Mouse (Mus musculus) megakaryocyte, embryonic 14.5 days (primary cell): Measurements from ENCODE around the gene Nfib. TPM values are rescaled to one million over a fixed set of nuclear protein-coding genes. Genes with fewer than 3 reads are reported as not detected.

ENCODE experiments used
- H3K27me3 ChIP-seq: replicated peaks from 2 replicates; pipeline ENCODE3; 2012; ENCODE audit warnings: inconsistent platforms
- H3K36me3 ChIP-seq: replicated peaks from 2 replicates; pipeline ENCODE3; 2012; ENCODE audit warnings: low read length, inconsistent platforms, mixed read lengths
- H3K4me1 ChIP-seq: 2 replicates; pipeline ENCODE4 v1.6.1; 2012; ENCODE audit warnings: inconsistent platforms
- H3K4me3 ChIP-seq: replicated peaks from 2 replicates; pipeline ENCODE3; 2012; ENCODE audit warnings: moderate library complexity, mild to moderate bottlenecking, inconsistent platforms
- H3K9me3 ChIP-seq: 2 replicates; pipeline ENCODE4 v1.6.1; 2012; ENCODE audit warnings: inconsistent platforms
- FLI1 ChIP-seq: IDR thresholded peaks from 2 replicates; pipeline ENCODE4 v1.6.1; 2012; ENCODE audit warnings: low read length, inconsistent platforms, mixed read lengths
- GATA1 ChIP-seq: IDR thresholded peaks from 3 replicates; pipeline ENCODE4 v1.6.1; 2012; ENCODE audit warnings: mixed read lengths, low read length, inconsistent platforms, borderline replicate concordance
- polyA plus RNA-seq: library from polyadenylated mRNA; stranded (reverse); fragments of >175 nt; gene quantifications from 2 replicates; pipeline ENCODE4 v1.2.3, GENCODE M21; 2012; ENCODE audit warnings: low replicate concordance; ENCODE audit not compliant: insufficient read depth

The Nfib gene
- polyA plus RNA-seq, 1 experiment: 0.01 TPM

DNA sequence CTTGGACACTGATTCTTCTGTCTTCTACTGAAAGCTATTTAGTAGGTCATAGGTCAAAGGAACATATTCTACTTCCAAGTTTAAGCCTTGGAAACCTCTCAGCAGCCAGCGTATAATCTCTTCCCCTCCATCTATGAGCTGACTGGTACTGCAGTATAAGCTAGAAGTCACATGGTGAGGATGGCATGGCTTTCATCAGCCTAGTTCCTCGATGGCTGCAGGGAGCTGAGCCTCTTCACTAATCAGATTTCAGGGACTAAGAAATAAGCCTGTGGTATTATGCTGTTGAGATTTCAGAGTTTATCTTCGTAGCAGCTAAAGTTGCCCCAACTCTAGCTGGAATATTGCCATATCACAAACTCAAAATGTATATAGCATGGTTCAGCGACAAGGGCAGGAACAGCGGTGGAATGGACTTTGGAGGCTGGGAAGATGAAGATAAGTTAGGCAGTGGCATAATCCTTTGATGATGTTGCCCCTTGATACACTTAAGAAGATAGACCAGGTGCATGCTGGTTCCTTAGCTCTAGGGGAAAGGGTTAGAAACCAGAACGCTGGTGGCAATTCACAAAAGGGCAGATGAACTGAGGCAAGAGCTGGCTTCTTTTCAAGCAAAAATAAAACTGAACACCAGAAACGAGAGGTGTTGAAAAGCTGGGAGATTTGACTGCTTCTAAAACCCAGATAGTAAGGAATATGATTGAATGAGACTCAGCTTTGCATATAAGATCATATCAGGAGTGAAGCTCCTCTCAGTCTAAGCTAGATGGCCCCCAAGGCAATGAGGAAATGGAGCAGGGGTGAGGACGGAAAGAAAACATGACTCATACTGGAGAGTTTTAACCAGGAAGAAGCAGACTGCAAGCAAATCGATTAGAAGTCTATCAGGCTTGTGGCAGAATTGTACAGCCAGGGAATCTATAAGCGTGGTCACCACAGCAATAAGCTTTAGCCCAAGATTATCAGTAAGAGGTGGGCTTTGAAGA, 111.6 kb downstream of the Nfib start:
- Histone ChIP-seq H3K36me3 (no peaks in the 10 kb centered on the region), H3K4me3 (no peak overlapping the region), H3K9me3 (no peaks in the 10 kb centered on the region), H3K4me1 (no peaks in the 10 kb centered on the region), H3K27me3 (no peaks in the 10 kb centered on the region)
- TF ChIP-seq GATA1 (no peak), FLI1 (no peak)

GRCm38 (mm10) chr4:82592086-82593030, 113.2 kb downstream of the Nfib start:
- Histone ChIP-seq H3K9me3 (no peaks in the 10 kb centered on the region), H3K36me3 (no peaks in the 10 kb centered on the region), H3K27me3 (no peaks in the 10 kb centered on the region), H3K4me3 (no peak overlapping the region), H3K4me1 (no peaks in the 10 kb centered on the region)
- TF ChIP-seq FLI1: no peak
- TF ChIP-seq GATA1: no peak

DNA sequence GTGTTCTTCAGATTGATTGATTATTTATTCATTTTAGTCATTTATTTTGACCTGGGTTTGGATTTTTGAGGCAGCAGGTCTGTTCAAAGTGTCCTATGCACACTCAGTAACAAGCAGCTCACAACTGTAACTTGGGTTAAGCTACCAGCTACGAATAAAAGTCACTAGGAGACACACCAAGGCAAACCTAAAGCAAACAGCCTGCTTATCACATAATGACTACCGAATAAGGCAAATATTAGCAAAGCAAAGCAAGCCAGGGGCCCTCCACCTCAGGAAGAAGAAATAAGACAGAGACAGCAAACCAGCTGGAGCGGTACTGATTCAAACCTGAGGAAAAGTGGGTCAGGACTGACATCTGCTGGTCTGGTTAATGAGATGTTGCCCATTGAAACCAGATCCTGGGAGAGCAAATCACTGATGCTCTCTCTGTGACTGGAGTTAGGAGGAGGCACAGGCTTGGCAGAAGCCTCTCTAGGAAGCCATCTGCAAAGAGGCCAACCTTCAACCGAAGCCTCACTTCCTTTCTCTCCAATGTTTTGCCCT, 116.1 kb downstream of the Nfib start:
- Histone ChIP-seq H3K9me3 (no peaks in the 10 kb centered on the region), H3K27me3 (no peaks in the 10 kb centered on the region), H3K4me1 (no peaks in the 10 kb centered on the region), H3K4me3 (no peak overlapping the region), H3K36me3 (no peaks in the 10 kb centered on the region)
- TF ChIP-seq GATA1 (no peak), FLI1 (no peak)

GRCm38 (mm10) chr4:82588718-82589117, 116.8 kb downstream of the Nfib start:
- H3K9me3 ChIP-seq: no peaks in the 10 kb centered on the region
- no peaks in the 10 kb centered on the region for H3K4me1 ChIP-seq
- H3K27me3 ChIP-seq: no peaks in the 10 kb centered on the region
- H3K36me3 ChIP-seq: no peaks in the 10 kb centered on the region
- no peak overlapping the region for H3K4me3 ChIP-seq
- TF ChIP-seq GATA1: no peak
- TF ChIP-seq FLI1: no peak

- H3K36me3 ChIP-seq: no peaks in the 10 kb centered on the region
- no peaks in the 10 kb centered on the region for H3K27me3 ChIP-seq
- H3K4me3 ChIP-seq: no peak overlapping the region
- TF ChIP-seq FLI1 (no peak), GATA1 (no peak)
- no peaks in the 10 kb centered on the region for H3K9me3 ChIP-seq
- H3K4me1 ChIP-seq: no peaks in the 10 kb centered on the region
Measured at GRCm38 (mm10) chr4:82587146-82587870, 118.2 kb downstream of the Nfib start.

- Histone ChIP-seq H3K4me1 (no peaks in the 10 kb centered on the region), H3K27me3 (no peaks in the 10 kb centered on the region), H3K36me3 (no peaks in the 10 kb centered on the region), H3K9me3 (no peaks in the 10 kb centered on the region), H3K4me3 (no peak overlapping the region)
- TF ChIP-seq FLI1 (no peak), GATA1 (no peak)
Measured at GRCm38 (mm10) chr4:82586637-82587036, 118.9 kb downstream of the Nfib start.

DNA sequence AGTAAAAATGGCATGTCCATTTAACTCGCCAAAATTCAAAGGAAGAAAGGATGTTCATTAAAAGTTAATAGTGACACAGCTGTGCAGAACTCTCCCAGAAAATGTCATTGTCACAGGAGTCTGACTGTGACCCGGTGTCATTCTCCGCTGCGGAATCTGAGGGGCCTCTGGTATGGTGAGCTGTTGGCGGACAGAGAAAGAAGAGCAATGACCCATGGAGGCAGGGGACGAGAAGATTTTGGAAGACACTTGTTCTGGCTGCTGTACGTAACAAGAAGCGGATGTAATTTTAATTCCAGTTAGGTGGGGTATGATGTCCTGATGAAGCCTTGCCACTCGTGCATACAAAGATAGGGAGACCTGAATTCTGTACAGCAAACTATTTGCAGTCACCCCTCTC, 120.0 kb downstream of the Nfib start:
- TF ChIP-seq GATA1 (no peak), FLI1 (no peak)
- H3K36me3 ChIP-seq: no peaks in the 10 kb centered on the region
- H3K9me3 ChIP-seq: no peaks in the 10 kb centered on the region

DNA sequence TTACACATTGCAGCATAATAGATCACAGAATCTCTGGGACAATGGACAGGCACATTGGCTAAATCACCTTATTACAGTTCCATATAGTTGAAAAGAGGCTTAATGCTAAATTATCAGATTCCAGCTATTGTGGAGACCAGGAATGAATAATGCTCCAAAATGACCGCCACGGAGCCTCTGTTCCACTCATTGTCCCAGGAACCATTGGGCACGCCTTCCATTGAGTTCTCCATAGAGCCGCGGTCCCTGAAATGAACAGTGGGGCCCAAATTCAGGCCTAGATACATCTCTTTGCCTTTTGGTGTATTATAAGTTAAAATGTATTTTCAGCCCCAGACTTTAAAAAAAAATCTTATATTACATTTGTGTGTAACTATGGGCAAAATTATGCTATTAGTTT, 120.5 kb downstream of the Nfib start:
- no peak for TF ChIP-seq FLI1
- no peak overlapping the region for H3K4me3 ChIP-seq
- no peaks in the 10 kb centered on the region for H3K36me3 ChIP-seq
- H3K4me1 ChIP-seq: no peaks in the 10 kb centered on the region
- H3K27me3 ChIP-seq: no peaks in the 10 kb centered on the region
- H3K9me3 ChIP-seq: no peaks in the 10 kb centered on the region

More for the DNA sequence above, 120.0 kb downstream of the Nfib start:
- Histone ChIP-seq H3K4me1 (no peaks in the 10 kb centered on the region), H3K4me3 (no peak overlapping the region), H3K27me3 (no peaks in the 10 kb centered on the region)

DNA sequence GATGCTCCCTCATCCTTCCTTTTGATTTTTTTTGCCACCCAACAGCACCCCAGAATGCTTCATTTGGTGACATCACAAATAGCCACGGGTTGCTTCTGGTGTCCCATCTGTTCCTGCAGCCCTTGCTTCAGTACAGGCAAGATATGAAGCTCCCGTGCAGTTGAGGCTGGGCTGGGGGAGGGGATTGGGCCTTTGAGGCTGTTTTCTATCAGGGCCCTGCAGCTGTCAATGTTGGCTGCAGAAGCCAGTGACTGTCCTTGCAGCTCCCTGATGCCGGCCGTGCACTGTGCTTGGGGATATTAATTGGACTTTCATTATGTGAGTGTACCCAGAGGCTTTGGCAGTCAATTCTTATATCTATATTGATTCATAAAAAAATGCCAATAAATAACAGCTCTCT, 121.0 kb downstream of the Nfib start:
- H3K4me3 ChIP-seq: no peak overlapping the region
- H3K36me3 ChIP-seq: no peaks in the 10 kb centered on the region
- TF ChIP-seq FLI1: no peak
- no peak for TF ChIP-seq GATA1
- H3K4me1 ChIP-seq: no peaks in the 10 kb centered on the region
- H3K27me3 ChIP-seq: no peaks in the 10 kb centered on the region
- H3K9me3 ChIP-seq: no peaks in the 10 kb centered on the region; the same call in 1 of the 2 replicates

GRCm38 (mm10) chr4:82573291-82573605, 132.3 kb downstream of the Nfib start:
- Histone ChIP-seq H3K36me3 (no peaks in the 10 kb centered on the region), H3K9me3 (0 out of 2 replicates have a peak, but pooled peaks cover 4% of the 10 kb centered on the region), H3K4me1 (no peaks in the 10 kb centered on the region), H3K4me3 (no peak overlapping the region), H3K27me3 (no peaks in the 10 kb centered on the region)
- TF ChIP-seq FLI1 (no peak), GATA1 (no peak)
